Comparison of ENCODE assay signal across 10 mouse cellular contexts in the genomic region with DNA sequence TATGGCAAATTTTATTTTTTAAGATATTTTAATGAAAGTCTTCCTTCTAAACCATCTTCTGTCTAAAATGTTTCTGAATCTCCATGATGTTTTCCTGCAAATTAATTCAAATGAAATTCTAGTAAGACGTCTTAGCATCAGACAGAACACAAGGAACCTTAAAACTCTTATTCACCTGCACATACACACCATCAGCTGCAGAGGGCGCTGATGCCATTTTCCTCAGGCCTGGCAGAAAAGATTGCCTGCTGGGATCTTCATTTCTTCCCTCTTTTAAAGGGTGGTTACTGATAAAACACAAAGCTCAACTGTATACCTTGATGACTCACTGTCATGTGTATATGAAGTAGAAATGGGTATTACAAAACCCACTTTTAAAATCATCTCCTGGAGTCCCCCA. TPM values are rescaled to one million over a fixed set of nuclear protein-coding genes. Genes with fewer than 3 reads are reported as not detected.
DNase-seq lines count a peak whose midpoint lies in the region; TF ChIP-seq lines count a peak whose summit lies in the region.
"Had no signal": no experiment of that assay in that cellular context is flagged by ENCODE, and none has a peak within 500 bp of the region (broad histone marks: within the 10 kb centered on the region; RNA-seq: fewer than 3 reads in every experiment).

No protein-coding gene starts in this region.

- no peaks in the 10 kb centered on the region for H3K9me3 ChIP-seq in ES-E14 (ENCODE audit: control insufficient read depth, insufficient read depth, low read depth, low read length)
- H3K9me3 ChIP-seq: heart, embryonic 13.5 days had no signal

- no peak overlapping the region for H3K9ac ChIP-seq in ES-E14 (ENCODE audit: insufficient read depth, low read depth, low read length, poor library complexity, severe bottlenecking)
- H3K9ac ChIP-seq: heart, embryonic 13.5 days had no signal

- H3K4me3 ChIP-seq in ES-E14 (ENCODE audit: insufficient read depth in 1 of 2, low read depth in 1 of 2, low read length in 2 of 2, poor library complexity in 1 of 2, severe bottlenecking in 1 of 2): no peak overlapping the region
- H3K4me3 ChIP-seq: heart, embryonic 13.5 days; megakaryocyte, embryonic 14.5 days had no signal

- in situ Hi-C loops in ES-E14 (cut with MboI; ENCODE audit: low sequenced_read_pairs in 2 of 2, unreplicated experiment in 2 of 2): no loop called here

- no peaks in the 10 kb centered on the region for H3K4me1 ChIP-seq in ES-E14 (ENCODE audit: control insufficient read depth in 2 of 2, insufficient read depth in 2 of 2, low read length in 2 of 2, poor library complexity in 1 of 2)

- H3K36me3 ChIP-seq in ES-E14 (ENCODE audit: control insufficient read depth, insufficient read depth, low read length, poor library complexity, severe bottlenecking): no peaks in the 10 kb centered on the region
- H3K36me3 ChIP-seq: heart, embryonic 13.5 days had no signal

- peak; percentile 14 to 39 for DNase-seq in cerebellum, postnatal 25 days
- no peak for DNase-seq in cerebellum, adult 9-10 months
- peak; percentile 21 to 51 for DNase-seq in left cerebral cortex, adult 18-20 months (ENCODE audit: low spot score in 2 of 2)
- no peak for DNase-seq in left cerebral cortex, adult 8-10 months (ENCODE audit: low spot score in 2 of 2)
- DNase-seq in ES-E14 (ENCODE audit: low read depth, low spot score): no peak
- DNase-seq in heart, postnatal 4 days: peak; percentile 56
- peak; percentile 47 to 56 for DNase-seq in right cerebral cortex, adult 2 months (ENCODE audit: low spot score in 2 of 2)
- DNase-seq in thymus, postnatal 25 days: no peak

- no peak overlapping the region for H3K27ac ChIP-seq in ES-E14 (ENCODE audit: insufficient read depth, low read depth, low read length, poor library complexity, severe bottlenecking)
- H3K27ac ChIP-seq: heart, embryonic 13.5 days had no signal

TF ChIP-seq in ES-E14, 5 proteins besides CTCF, POLR2A, EP300 and RAD21:
- TF ChIP-seq ZC3H11A (IDR thresholded peaks at IDR 0.05; ENCODE audit: borderline replicate concordance, low read depth, low read length) (peak; percentile 32; the same call in 1 of the 2 replicates), HCFC1 (IDR thresholded peaks at IDR 0.05; ENCODE audit: borderline replicate concordance, insufficient read depth, low read length) (no peak), MAFK (IDR thresholded peaks at IDR 0.05; ENCODE audit: insufficient read depth, low read depth, low read length) (no peak), CHD2 (IDR thresholded peaks at IDR 0.05; ENCODE audit: low read depth, low read length) (no peak), ZNF384 (IDR thresholded peaks at IDR 0.05; ENCODE audit: low read depth, low read length) (no peak)

RNA-seq across cellular contexts. Expression of gene Aldh1a2, which starts 4.7 kb away (rescaled TPM):
- 10 to 100 TPM; 16.3 to 16.8 TPM for total RNA-seq in left cerebral cortex, adult 18-20 months (2021)
- total RNA-seq in left cerebral cortex, adult 8-10 months (2022): 10 to 100 TPM in 3 of 4 experiments, 1 to 10 TPM in 1; 8.2 to 12.1 (median 11.3) TPM
- 1.0 and 1.5 TPM in 2 replicates for total RNA-seq in ES-E14 (2012; rRNA removed)
- 10 to 100 TPM; 56.7 to 59.8 TPM for total RNA-seq in heart, postnatal 4 days (2021)

RNA-seq across cellular contexts. Expression of gene Aqp9, which starts 42.4 kb away (rescaled TPM):
- total RNA-seq in left cerebral cortex, adult 18-20 months (2021): 1 to 10 TPM; 1.5 to 1.9 TPM
- total RNA-seq in left cerebral cortex, adult 8-10 months (2022): 1 to 10 TPM; 2.1 to 3.6 (median 2.7) TPM
- total RNA-seq in ES-E14 (2012; rRNA removed): 0.09 and 0.42 TPM in 2 replicates
- total RNA-seq in heart, postnatal 4 days (2021): under 1 TPM; 0.09 to 0.24 TPM

Comparison
In these comparisons a context has a peak if more than half of its experiments do, and no peak if none do; other contexts are left out.
1. DNase-seq: peak in cerebellum, postnatal 25 days (2 of 2), left cerebral cortex, adult 18-20 months (2 of 2), heart, postnatal 4 days (single experiment) and right cerebral cortex, adult 2 months (2 of 2); none in cerebellum, adult 9-10 months (single experiment), left cerebral cortex, adult 8-10 months (0 of 2), ES-E14 (single experiment) and thymus, postnatal 25 days (single experiment).